Mouse (Mus musculus) lung, embryonic 16.5 days (tissue): Measurements from ENCODE around the gene Zfp94. TPM values are rescaled to one million over a fixed set of nuclear protein-coding genes. Genes with fewer than 3 reads are reported as not detected.

Source experiments
- ATAC-seq: fragments of 200-750 bp; cut with Nextera tagmentation; 2 replicates; pipeline ENCODE4 v1.8.0; 2017; ENCODE audit warnings: low read depth, mild to moderate bottlenecking, moderate library complexity
- H3K27ac ChIP-seq: fragments of 300-500 bp; sonication (generic); 2 replicates; pipeline ENCODE4 v1.5.1; 2014; ENCODE audit warnings: mild to moderate bottlenecking, control low read depth, low read length
- H3K27me3 ChIP-seq: fragments of 300-500 bp; sonication (generic); 2 replicates; pipeline ENCODE4 v1.6.1; 2014; ENCODE audit warnings: low read depth, low read length, mixed read lengths; ENCODE audit not compliant: control insufficient read depth, insufficient read depth
- H3K36me3 ChIP-seq: fragments of 300-500 bp; sonication (generic); 2 replicates; pipeline ENCODE4 v1.6.1; 2014; ENCODE audit warnings: low read length; ENCODE audit not compliant: control insufficient read depth, insufficient read depth
- H3K4me1 ChIP-seq: fragments of 300-500 bp; sonication (generic); replicated peaks from 2 replicates; pipeline ENCODE4 v1.6.1; 2014; ENCODE audit warnings: low read length, mixed read lengths; ENCODE audit not compliant: control insufficient read depth, insufficient read depth
- H3K4me2 ChIP-seq: fragments of 300-500 bp; sonication (generic); 2 replicates; pipeline ENCODE4 v1.6.1; 2014; ENCODE audit warnings: low read depth, low read length, control low read depth
- H3K4me3 ChIP-seq: fragments of 300-500 bp; sonication (generic); 2 replicates; pipeline ENCODE4 v1.5.1; 2014; ENCODE audit warnings: mild to moderate bottlenecking, low read length, control low read depth
- H3K9ac ChIP-seq: fragments of 300-500 bp; sonication (generic); 2 replicates; pipeline ENCODE4 v1.6.1; 2014; ENCODE audit warnings: low read length, control low read depth
- H3K9me3 ChIP-seq: fragments of 300-500 bp; sonication (generic); 2 replicates; pipeline ENCODE4 v1.6.1; 2016; ENCODE audit warnings: low read length; ENCODE audit not compliant: control insufficient read depth
- WGBS: fragments of 180-500 bp; shearing (Covaris S2); extraction: QIAGEN DNeasy Blood & Tissue Kit; methylation state at CpG from one replicate; pipeline ENCODE4 v1.1.7; 2014; 5-methylcytosine and 5-hydroxymethylcytosine counted together
- polyA plus RNA-seq: library from polyadenylated mRNA; unstranded; fragments of >200 nt; fragmentation: Nextera tagmentation; extraction: Ambion mirVana; gene quantifications from 2 replicates; pipeline ENCODE4 v1.2.1, GENCODE M21; 2015

Gene Zfp94
- polyA plus RNA-seq, 1 experiment from 2014 or later, result 11.3 TPM

DNA sequence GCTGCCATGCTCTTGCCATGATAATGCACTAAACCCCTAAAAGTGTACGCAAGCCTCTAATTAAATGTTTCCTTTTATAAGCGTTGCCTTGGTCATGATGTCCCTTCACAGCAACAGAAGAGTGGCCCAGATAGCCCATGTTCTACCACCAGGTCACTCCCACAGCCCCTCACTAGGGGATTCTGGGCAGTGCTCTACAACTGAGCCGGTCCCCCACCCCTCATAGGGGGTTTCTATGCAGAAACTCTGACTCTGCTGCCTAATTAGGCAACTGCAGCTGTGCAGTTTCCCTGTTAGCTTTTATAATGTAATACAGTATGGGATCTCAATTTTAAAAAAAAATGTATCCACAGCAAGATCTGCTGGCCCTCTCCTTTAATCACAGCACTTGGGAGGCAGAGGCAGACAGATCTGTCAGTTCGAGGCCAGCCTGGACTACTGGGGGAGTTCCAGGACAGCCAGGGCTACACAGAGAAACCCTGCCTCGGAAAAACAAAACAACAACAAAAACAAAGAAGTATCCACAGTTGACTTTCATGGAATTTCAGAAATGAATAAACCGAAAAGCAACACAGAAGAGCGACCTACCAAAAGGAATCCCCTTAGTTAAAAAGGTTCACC lies 46.7 kb downstream of the Zfp94 start:
- peaks cover 9% of the 10 kb centered on the region for H3K36me3 ChIP-seq
- peak overlapping the region; percentile 76 for H3K4me2 ChIP-seq
- no peaks in the 10 kb centered on the region for H3K27me3 ChIP-seq
- H3K9ac ChIP-seq, result peak overlapping the region; percentile 82
- ATAC-seq, result peak; percentile 47
- H3K4me3 ChIP-seq, result peak overlapping the region; percentile 71
- 31% methylated on average over 7 of the region's 7 CpGs for WGBS
- H3K9me3 ChIP-seq, result no peaks in the 10 kb centered on the region
- H3K27ac ChIP-seq, result no peak overlapping the region
- H3K4me1 ChIP-seq, result peaks cover 3% of the 10 kb centered on the region; the same call in 1 of the 2 replicates

DNA sequence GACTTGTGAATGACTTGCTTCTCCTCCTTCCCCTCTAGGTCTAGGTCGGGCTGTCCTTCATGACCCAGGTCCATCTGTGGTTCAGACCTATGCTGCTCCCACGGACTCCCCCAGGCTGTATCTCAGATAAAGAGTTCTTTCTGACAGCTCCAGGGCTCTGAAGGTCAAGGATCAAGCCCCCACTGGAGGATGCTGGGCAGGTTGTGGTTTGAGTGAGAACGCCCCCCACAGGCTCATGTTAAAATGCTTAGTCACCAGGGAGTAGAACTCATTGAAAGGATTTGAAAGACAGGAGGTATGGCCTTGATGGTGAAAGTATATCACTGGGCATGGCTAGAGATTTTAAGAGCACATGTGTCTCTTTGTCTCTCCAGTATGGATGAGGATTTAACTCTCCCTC lies 47.2 kb downstream of the Zfp94 start:
- peaks cover 3% of the 10 kb centered on the region for H3K36me3 ChIP-seq
- H3K9me3 ChIP-seq, result no peaks in the 10 kb centered on the region
- peaks cover 3% of the 10 kb centered on the region; the same call in 1 of the 2 replicates for H3K4me1 ChIP-seq
- H3K4me3 ChIP-seq, result no peak overlapping the region
- H3K4me2 ChIP-seq, result no peak overlapping the region
- no peak overlapping the region for H3K9ac ChIP-seq
- H3K27me3 ChIP-seq, result no peaks in the 10 kb centered on the region
- no peak for ATAC-seq
- 64% methylated on average over 3 of the region's 3 CpGs for WGBS
- H3K27ac ChIP-seq, result no peak overlapping the region

DNA sequence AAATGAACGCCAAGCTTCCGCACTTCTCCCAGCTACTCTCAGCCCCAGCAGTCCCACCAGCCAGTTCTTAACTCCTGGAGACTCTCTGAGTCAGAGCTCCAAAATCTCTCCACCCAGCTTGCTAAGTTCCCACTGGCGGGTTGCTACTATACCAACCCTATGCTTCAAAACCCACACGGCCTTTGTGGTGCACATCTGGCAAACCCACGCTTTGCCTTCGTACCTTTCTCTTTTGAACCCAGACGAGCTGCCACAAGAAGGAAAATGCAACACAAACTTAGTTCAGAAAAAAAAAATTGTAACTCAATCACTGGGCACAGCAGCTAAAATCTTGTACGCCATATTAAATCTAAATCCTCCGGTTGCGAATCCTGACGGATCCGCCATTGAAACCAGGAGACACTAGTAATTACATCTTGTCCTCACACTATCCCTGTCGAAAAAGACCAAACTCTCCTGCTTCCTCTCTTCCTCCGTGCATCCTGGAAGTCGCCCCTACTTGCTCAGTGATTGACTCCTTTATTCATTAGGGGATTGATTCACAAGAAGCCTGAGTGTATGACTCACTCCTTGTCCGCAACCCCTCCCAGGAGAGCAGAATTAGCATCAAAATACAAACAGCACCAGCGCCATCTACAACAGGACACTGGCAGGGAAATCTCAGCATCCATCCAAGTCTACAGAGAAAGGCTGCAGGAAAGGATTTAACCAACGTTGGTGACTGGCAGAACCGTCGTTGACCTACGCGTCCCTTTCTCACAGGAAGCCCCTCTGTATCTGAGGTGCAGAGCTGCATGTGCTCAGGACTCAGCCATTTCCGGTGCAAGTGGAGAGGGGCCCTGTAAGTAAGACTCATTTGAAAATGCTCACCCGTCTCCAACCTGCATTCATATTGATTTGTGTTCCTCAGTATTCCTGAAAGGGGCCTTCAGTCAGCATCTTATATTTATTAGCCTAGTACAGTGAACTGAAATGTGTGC lies 48.0 kb downstream of the Zfp94 start:
- Histone ChIP-seq H3K36me3 (no peaks in the 10 kb centered on the region), H3K27me3 (no peaks in the 10 kb centered on the region), H3K9me3 (no peaks in the 10 kb centered on the region), H3K9ac (no peak overlapping the region), H3K4me2 (no peak overlapping the region), H3K27ac (no peak overlapping the region), H3K4me1 (peaks cover 3% of the 10 kb centered on the region; the same call in 1 of the 2 replicates), H3K4me3 (no peak overlapping the region)
- 76% methylated on average over 24 of the region's 24 CpGs for WGBS
- ATAC-seq, result no peak

DNA sequence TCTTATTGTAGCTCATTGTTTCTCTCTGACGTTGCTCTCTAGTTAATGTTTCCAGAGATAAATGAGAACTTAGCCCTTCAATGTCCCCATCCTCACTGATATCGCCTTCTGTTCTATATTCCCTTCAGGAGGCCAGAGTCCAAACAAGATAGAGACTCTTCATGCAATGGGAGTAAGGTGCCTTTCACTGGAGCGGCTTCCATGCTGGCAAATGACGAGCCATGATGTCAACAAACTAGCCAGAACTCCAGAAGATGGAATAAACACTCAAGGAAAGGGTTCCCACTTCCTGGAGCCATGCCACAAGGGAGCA lies 56.5 kb downstream of the Zfp94 start:
- WGBS, result 85% methylated on average over 4 of the region's 4 CpGs
- Histone ChIP-seq H3K27ac (no peak overlapping the region), H3K4me3 (no peak overlapping the region), H3K4me2 (no peak overlapping the region), H3K27me3 (no peaks in the 10 kb centered on the region), H3K4me1 (peaks cover 4% of the 10 kb centered on the region), H3K36me3 (peaks cover 14% of the 10 kb centered on the region), H3K9ac (no peak overlapping the region), H3K9me3 (no peaks in the 10 kb centered on the region)
- ATAC-seq, result no peak

DNA sequence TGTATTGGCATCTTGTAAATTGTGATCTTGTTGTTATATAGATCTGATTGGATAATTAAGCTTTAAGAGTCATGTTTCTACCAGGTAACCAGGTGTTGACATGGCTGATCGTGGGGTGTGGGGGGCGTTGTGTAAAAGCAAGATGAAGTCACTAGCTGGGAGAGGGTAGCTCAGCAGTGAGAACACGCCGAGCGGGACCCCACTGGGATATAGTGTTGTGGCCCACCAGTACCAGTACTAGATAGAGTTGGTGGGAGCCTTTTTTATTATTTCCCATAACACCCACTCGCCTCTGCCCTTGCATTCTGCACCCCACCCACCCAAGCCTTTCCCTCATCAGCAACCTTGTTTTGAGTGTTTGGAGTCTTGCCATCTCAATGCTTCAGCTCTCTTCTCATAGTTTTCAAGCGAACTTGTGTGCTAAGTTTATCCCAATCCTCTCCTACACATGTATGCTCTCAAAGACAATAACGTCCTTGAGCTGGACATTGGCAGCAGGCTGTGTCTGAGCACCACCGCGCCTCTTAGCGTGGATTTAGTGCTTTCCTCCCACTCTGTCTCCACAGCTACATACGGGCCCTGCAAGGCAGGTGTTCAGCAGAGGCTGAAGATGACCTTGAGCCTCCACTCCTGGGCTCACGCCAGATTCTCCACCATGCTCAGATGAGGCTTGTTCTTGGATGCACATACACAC lies 57.0 kb downstream of the Zfp94 start:
- Histone ChIP-seq H3K9me3 (no peaks in the 10 kb centered on the region), H3K4me2 (no peak overlapping the region), H3K36me3 (peaks cover 14% of the 10 kb centered on the region), H3K27me3 (no peaks in the 10 kb centered on the region), H3K4me1 (peaks cover 6% of the 10 kb centered on the region), H3K27ac (no peak overlapping the region), H3K4me3 (no peak overlapping the region), H3K9ac (no peak overlapping the region)
- no peak for ATAC-seq
- 86% methylated on average over 13 of the region's 13 CpGs for WGBS

DNA sequence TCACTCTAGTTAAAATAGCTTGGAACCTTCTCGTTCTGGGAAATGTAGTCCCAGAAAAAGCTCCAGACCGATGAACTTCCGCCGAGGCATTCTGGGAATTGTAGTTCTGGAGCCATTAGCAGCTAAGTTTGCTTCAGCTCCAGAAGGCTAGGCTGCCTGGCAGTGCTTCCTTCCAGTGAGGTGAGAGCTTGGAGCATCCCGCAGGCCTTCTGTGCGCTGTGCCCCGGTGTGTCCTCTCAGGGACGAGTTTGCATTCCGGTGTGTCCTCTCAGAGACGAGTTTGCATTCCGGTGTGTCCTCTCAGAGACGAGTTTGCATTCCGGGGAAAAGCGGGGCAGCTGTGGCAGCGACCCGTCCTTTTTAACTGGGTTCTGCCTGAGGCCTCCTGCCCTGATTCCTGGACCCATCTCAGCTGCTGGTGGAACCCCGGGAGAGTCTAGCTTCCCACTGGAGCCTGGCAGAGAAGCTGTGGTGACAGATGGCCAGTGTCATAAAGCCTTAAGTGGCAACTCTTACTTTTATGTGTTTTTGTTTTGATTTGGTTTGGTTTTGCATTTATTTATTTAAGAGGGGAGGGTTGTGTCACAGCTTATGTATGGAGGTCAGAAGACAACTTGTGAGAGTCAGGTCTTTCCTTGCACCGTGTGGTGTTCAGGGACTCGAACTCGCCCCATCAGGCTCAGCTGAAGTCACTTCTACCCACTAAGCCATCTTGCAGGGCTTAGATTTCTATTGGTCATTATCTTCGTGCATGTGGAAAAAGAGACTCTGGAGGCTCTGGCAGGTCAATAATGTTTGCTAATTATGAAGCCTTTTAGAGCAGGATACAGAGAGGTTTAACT lies 61.6 kb downstream of the Zfp94 start, which contains the start of gene Zfp108:
Gene Zfp108 (plus strand): TSS at position 162 of the 842 bp plus-strand sequence.
- Histone ChIP-seq H3K4me3 (peak within 1 kb of the TSS; percentile 60), H3K36me3 (no peaks in the 10 kb centered on the region), H3K9me3 (no peaks in the 10 kb centered on the region), H3K27me3 (no peaks in the 10 kb centered on the region), H3K9ac (peak within 1 kb of the TSS; percentile 78), H3K27ac (peak within 1 kb of the TSS; percentile 21; the same call in 1 of the 2 replicates), H3K4me1 (peaks cover 6% of the 10 kb centered on the region), H3K4me2 (peak within 1 kb of the TSS; percentile 67)
- ATAC-seq, result peak; percentile 93
- 16% methylated on average over 21 of the region's 21 CpGs for WGBS

DNA sequence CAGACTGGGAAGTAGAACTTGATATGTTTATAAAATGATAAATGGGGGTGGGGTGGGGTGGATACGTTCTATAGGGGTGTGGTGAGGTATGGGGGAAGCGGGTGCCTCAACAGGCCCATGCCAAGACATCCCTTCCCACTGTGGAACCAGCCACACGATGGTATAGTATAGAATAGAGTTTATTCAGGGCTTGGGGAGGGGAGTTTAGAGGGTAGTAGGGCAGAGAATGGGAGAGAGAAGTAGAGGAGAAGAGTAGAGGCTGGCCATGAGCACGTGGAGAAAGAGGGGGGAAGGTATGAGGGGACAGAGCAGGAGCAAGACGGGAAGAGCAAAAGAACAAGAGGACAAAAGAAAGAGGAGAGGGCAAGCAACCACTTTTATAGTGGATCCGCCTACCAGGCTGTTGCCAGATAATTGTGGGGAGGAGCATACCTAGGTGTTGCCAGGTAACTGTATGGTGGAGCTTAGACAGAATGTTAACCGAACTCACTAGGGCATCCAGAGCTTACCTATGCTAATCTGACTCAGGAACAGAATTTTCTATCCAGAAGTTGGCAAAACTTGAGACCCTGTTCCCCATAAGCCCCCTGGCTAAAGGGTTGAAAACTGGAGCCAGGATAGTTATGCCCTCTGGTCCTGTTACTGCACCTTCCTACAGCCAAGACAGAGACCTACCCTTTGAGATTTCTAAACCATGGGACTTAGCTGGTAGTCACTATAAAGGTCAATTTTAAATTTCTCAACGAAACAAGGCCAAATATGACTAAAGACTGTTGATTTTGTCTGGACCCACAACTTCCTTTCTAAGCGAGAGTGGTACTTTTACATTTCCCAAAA lies 62.5 kb downstream of the Zfp94 start:
- Histone ChIP-seq H3K27ac (no peak overlapping the region), H3K4me3 (peak overlapping the region; percentile 60), H3K36me3 (no peaks in the 10 kb centered on the region), H3K9me3 (no peaks in the 10 kb centered on the region), H3K4me2 (peak overlapping the region; percentile 67), H3K4me1 (peaks cover 6% of the 10 kb centered on the region), H3K9ac (peak overlapping the region; percentile 78), H3K27me3 (no peaks in the 10 kb centered on the region)
- peak; percentile 57 for ATAC-seq
- 63% methylated on average over 9 of the region's 9 CpGs for WGBS
